Mouse (Mus musculus) urinary bladder, postnatal 36 days (tissue): ENCODE measurements at regions not wholly inside any gene's neighbourhood (a gene's known extent, or its start where the extent isn't known, plus 50 kb on each side); places are given as distances from the start of the nearest gene placed in this dataset.
A peak's percentile ranks its signal among the peaks of the same experiment; 100 is the strongest.
"Not testable (repeated sequence)": the region's sequence is repeated elsewhere in the genome, so short reads cannot be mapped to it uniquely, and the experiment has no call there.

Source experiments
- DNase-seq, 2 experiments: peaks; one replicate each; pipeline ENCODE4 v3.0.0; 2022; ENCODE audit warnings: low spot score in 2 of 2, mixed read lengths in 1 of 2

- DNase-seq, result no peak
Measured at GRCm38 (mm10) chr5:142281997-142282396, 119.3 kb upstream of the Foxk1 start.

- DNase-seq, result no peak
Measured at GRCm38 (mm10) chr5:142287981-142288380, 113.3 kb upstream of the Foxk1 start.

- no peak for DNase-seq
Measured at GRCm38 (mm10) chr5:142291451-142291850, 109.8 kb upstream of the Foxk1 start.

GRCm38 (mm10) chr5:142296401-142296800 lies 104.9 kb upstream of the Foxk1 start:
- DNase-seq, result not testable (repeated sequence)

GRCm38 (mm10) chr5:142299621-142300020 lies 101.7 kb upstream of the Foxk1 start:
- no peak for DNase-seq

DNA sequence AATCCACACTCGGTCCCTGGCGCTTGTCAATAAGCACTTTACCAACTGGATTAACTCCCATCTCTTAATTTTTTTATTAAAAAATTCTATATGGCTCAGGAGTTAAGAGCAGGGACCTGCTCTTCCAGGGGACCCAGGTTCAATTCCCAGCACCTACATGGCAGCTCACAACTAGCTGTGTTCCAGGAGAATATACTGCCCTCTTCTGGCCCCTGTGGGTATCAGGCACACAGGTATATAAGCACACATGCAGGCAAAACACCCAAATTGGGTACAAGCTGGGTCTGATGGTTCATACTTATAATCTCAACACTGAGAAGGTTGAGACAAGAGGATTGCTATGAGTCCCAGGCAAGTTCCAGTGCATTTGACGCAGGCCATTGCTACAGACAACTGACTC lies 92.8 kb upstream of the Foxk1 start:
- DNase-seq, result no peak

- no peak for DNase-seq
Measured at GRCm38 (mm10) chr5:142313944-142314343, 87.4 kb upstream of the Foxk1 start.

GRCm38 (mm10) chr5:142314466-142314865 lies 86.8 kb upstream of the Foxk1 start:
- no peak for DNase-seq

DNA sequence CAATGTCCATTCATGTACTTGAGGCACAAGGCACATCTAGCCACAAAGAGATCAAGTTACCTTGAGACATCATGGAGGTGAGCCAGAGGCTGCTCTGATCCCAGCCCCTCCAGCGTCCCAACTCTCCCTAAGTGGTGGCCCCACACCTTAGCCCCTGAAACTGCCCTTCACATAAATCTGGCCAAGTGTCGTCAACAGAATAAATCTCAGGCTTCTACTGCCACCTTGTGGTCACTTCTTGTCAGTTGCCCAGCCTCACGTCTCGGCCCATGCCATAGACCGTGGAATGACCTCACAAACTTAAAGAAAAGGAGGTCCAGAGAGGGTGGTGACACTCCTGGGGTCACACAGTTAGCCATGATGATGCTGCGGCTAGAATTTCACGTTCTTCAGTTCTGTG lies 82.0 kb upstream of the Foxk1 start:
- peak; percentile 46 to 51 for DNase-seq

- DNase-seq, result no peak
Measured at GRCm38 (mm10) chr5:142321316-142321715, 80.0 kb upstream of the Foxk1 start.

- no peak for DNase-seq
Measured at GRCm38 (mm10) chr5:142324928-142325327, 76.4 kb upstream of the Foxk1 start.

GRCm38 (mm10) chr5:142325560-142325959 lies 75.7 kb upstream of the Foxk1 start:
- no peak for DNase-seq

- DNase-seq, result no peak
Measured at GRCm38 (mm10) chr5:142327261-142327660, 74.0 kb upstream of the Foxk1 start.

GRCm38 (mm10) chr5:142329724-142330520 lies 71.4 kb upstream of the Foxk1 start:
- no peak for DNase-seq

- no peak for DNase-seq
Measured at GRCm38 (mm10) chr5:142332744-142333143, 68.6 kb upstream of the Foxk1 start.

DNA sequence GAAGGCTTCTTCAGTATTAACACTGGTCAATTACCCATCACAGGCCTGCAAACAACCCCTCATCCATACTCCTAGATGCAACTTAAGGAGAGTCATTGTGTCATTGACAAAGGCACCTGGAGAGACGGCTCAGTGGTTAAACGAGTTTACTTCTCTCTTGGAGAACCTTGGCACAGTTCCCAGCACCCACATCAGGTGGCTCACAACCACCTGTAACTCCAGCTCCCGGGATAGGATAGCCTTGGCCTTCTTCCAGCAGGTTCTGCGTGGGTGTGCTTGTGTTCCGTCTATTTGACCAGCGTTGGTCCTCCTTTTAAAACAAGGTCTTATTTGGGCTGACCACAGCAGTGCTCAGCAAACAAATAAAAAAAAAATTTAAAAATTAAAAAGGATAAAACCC lies 63.9 kb upstream of the Foxk1 start:
- no peak for DNase-seq

DNA sequence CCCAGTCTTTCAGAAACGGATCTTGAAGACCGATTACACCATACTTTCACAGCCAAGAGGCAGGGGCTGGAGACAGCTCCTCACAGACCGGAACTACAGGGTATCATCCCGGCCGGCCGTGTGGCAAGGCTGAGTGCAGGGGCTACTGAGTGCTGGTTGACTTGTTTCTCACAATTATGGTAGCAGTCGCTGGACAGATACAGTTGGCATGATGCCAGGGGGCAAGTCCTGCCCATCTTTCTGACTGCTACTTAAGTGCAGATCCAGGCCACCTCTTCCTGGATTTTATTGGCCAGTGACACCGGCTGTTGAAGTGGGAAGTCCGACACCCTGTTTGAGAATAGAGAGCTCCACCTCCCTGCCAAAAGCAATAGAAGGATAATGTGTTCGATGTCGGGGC lies 63.2 kb upstream of the Foxk1 start:
- no peak for DNase-seq

DNA sequence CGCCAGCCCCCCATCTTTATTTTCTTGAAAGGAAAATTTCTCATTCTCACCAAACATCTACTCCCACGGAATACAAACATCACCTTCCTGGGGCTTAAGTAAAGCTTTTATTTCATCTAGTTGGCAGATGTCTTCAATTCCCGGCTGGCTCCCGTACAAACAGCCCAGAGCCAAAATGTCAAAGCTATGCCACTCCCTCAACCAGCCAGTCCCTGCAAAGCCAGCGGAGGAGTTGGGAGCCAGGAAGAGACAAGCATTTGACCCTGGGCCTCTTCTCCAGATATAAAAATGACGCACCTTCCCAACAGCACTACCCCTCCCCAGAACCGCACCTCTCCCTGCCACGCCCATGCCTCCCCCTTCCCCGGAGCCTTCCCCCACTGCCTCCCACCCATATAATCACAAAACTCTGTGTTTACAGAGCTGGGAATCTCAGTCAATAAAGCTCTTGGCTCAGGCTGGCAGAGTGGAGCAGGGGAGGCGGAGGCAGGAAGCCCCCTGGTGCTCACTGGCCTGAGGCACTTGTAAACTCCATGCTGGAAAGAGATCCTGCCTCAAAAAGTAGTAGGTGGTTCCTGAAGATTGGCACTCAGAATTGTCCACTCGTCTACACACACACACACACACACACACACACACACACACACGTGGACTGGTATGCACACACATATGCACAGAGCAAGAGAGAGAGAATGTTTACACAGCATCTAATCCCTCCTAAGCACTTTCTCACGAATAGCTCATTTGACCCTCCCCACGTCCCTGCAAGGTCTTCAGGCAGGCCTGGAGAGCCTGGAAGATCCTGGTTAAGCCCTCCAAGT lies 60.9 kb upstream of the Foxk1 start:
- peak in 1 of 2 experiments; percentile 20 for DNase-seq

DNA sequence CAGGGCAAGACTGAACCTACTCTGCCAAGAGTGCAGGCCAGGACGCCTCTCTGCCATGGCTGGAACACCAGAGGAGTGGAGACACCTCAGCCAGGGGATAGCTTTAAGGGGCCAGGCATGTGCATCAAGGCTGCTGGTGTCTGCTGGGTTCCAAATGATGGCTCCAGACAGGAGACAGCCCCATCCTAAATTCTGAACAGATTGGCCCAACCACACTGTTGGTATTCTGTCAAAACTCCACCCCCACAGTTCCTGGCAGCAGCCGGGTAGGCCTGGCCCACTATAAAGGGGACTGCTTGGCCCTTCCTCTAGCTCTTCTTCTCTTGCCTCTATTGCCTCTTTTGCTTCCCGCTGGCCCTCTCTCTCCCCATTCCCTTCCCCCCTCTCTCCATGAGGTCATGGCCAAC lies 60.3 kb upstream of the Foxk1 start:
- DNase-seq, result no peak

DNA sequence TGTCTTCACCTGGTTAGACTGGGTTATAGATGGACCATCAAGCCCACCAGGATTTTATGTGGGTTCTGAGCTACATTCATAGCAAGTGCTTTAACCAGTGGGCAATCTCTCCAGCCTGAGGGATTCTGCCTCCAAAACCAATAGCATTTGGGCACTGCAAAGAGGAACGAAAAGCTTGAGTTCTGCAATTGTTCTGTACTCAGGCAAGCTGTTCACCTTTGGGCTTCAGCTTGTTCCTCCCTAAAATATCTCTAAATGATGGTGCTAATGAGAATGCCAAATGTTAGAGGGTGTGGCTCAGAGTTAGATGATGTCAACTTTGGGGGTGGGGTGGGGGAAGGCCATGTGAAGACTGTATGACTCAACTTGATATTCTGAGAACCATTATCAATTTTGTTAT lies 54.8 kb upstream of the Foxk1 start:
- no peak for DNase-seq

GRCm38 (mm10) chr5:142350574-142350973 lies 50.7 kb upstream of the Foxk1 start:
- DNase-seq, result no peak
